Mouse (Mus musculus): ENCODE results near the gene Thop1. TPM values are rescaled to one million over a fixed set of nuclear protein-coding genes. Genes with fewer than 3 reads are reported as not detected.
"Not testable (repeated sequence)": the region's sequence is repeated elsewhere in the genome, so short reads cannot be mapped to it uniquely, and the experiment has no call there.

The Thop1 gene
- polyA plus RNA-seq, 2 experiments = 15.0 to 21.7 TPM

- 62% methylated on average over 10 of the region's 10 CpGs for WGBS (ENCODE audit: insufficient replicate concordance)
- ATAC-seq (ENCODE audit: insufficient read depth) = no peak
- no peaks in the 10 kb centered on the region for H3K9me3 ChIP-seq (ENCODE audit: control insufficient read depth, low read length)
- no peak overlapping the region for H3K9ac ChIP-seq (replicated peaks)
- TF ChIP-seq CTCF (IDR thresholded peaks at IDR 0.05; ENCODE audit: low read depth) = no peak
- no peak for TF ChIP-seq EP300 (IDR thresholded peaks at IDR 0.05; ENCODE audit: low read depth)
- no peaks in the 10 kb centered on the region for H3K4me1 ChIP-seq (replicated peaks; ENCODE audit: control insufficient read depth in 2 of 2, insufficient read depth in 2 of 2, low read length in 1 of 2)
- H3K36me3 ChIP-seq (replicated peaks; ENCODE audit: control insufficient read depth, insufficient read depth, low read depth) = no peaks in the 10 kb centered on the region
- no peak for DNase-seq (ENCODE audit: low read depth in 3 of 3, low spot score in 3 of 3)
- no peak overlapping the region for H3K27ac ChIP-seq
- H3K4me3 ChIP-seq (ENCODE audit: insufficient read depth in 1 of 2, low read depth in 2 of 2, low read length in 2 of 2) = no peak overlapping the region
- peaks cover 18% of the 10 kb centered on the region for H3K27me3 ChIP-seq (ENCODE audit: control insufficient read depth, insufficient read depth, low read length)
- H3K4me2 ChIP-seq (ENCODE audit: low read depth) = no peak overlapping the region
Measured at GRCm38 (mm10) chr10:81029031-81029430, 40.8 kb upstream of the Thop1 start.

GRCm38 (mm10) chr10:81033586-81033985 lies 36.2 kb upstream of the Thop1 start:
- Histone ChIP-seq H3K9me3 (ENCODE audit: control insufficient read depth, low read length) (no peaks in the 10 kb centered on the region), H3K4me1 (replicated peaks; ENCODE audit: control insufficient read depth in 2 of 2, insufficient read depth in 2 of 2, low read length in 1 of 2) (peaks cover 0 to 5% of the 10 kb centered on the region in 2 experiments; a peak in 2 of 4 replicates), H3K9ac (replicated peaks) (no peak overlapping the region), H3K4me2 (ENCODE audit: low read depth) (no peak overlapping the region), H3K27ac (no peak overlapping the region), H3K27me3 (ENCODE audit: control insufficient read depth, insufficient read depth, low read length) (no peaks in the 10 kb centered on the region), H3K4me3 (ENCODE audit: insufficient read depth in 1 of 2, low read depth in 2 of 2, low read length in 2 of 2) (no peak overlapping the region), H3K36me3 (replicated peaks; ENCODE audit: control insufficient read depth, insufficient read depth, low read depth) (no peaks in the 10 kb centered on the region)
- ATAC-seq (ENCODE audit: insufficient read depth) = no peak
- 64% methylated on average over 10 of the region's 10 CpGs for WGBS (ENCODE audit: insufficient replicate concordance)
- TF ChIP-seq CTCF (IDR thresholded peaks at IDR 0.05; ENCODE audit: low read depth) = no peak
- TF ChIP-seq EP300 (IDR thresholded peaks at IDR 0.05; ENCODE audit: low read depth) = no peak
- DNase-seq (ENCODE audit: low read depth in 3 of 3, low spot score in 3 of 3) = no peak

- ATAC-seq (ENCODE audit: insufficient read depth) = no peak
- H3K4me3 ChIP-seq (ENCODE audit: insufficient read depth in 1 of 2, low read depth in 2 of 2, low read length in 2 of 2) = no peak overlapping the region
Measured at GRCm38 (mm10) chr10:81036251-81036650, 33.6 kb upstream of the Thop1 start.

GRCm38 (mm10) chr10:81036988-81037580 lies 32.8 kb upstream of the Thop1 start, which contains the start of gene Slc39a3:
Gene Slc39a3 (minus strand): TSS chr10:81037426.
- Histone ChIP-seq H3K27ac (peak within 1 kb of the TSS; percentile 39), H3K4me2 (ENCODE audit: low read depth) (peak within 1 kb of the TSS; percentile 65), H3K4me1 (replicated peaks; ENCODE audit: control insufficient read depth in 2 of 2, insufficient read depth in 2 of 2, low read length in 1 of 2) (peaks cover 0 to 5% of the 10 kb centered on the region in 2 experiments; a peak in 2 of 4 replicates), H3K36me3 (replicated peaks; ENCODE audit: control insufficient read depth, insufficient read depth, low read depth) (no peaks in the 10 kb centered on the region), H3K9ac (replicated peaks) (peak within 1 kb of the TSS; percentile 75), H3K27me3 (ENCODE audit: control insufficient read depth, insufficient read depth, low read length) (no peaks in the 10 kb centered on the region), H3K9me3 (ENCODE audit: control insufficient read depth, low read length) (no peaks in the 10 kb centered on the region), H3K4me3 (ENCODE audit: insufficient read depth in 1 of 2, low read depth in 2 of 2, low read length in 2 of 2) (peak within 1 kb of the TSS; percentile 71 to 87)
- peak; percentile 98 for ATAC-seq (ENCODE audit: insufficient read depth)
- TF ChIP-seq CTCF (IDR thresholded peaks at IDR 0.05; ENCODE audit: low read depth) (no peak), EP300 (IDR thresholded peaks at IDR 0.05; ENCODE audit: low read depth) (peak; percentile 61)
- peak; percentile 94 to 96 (median 96) for DNase-seq (ENCODE audit: low read depth in 3 of 3, low spot score in 3 of 3)
- under 1% methylated on average over 35 of the region's 35 CpGs for WGBS (ENCODE audit: insufficient replicate concordance)

More at GRCm38 (mm10) chr10:81036251-81036650, 33.6 kb upstream of the Thop1 start:
- no peak for DNase-seq (ENCODE audit: low read depth in 3 of 3, low spot score in 3 of 3)
- TF ChIP-seq EP300 (IDR thresholded peaks at IDR 0.05; ENCODE audit: low read depth) (no peak), CTCF (IDR thresholded peaks at IDR 0.05; ENCODE audit: low read depth) (peak; percentile 29; the same call in 1 of the 2 replicates)
- H3K9ac ChIP-seq (replicated peaks) = no peak overlapping the region
- no peaks in the 10 kb centered on the region for H3K27me3 ChIP-seq (ENCODE audit: control insufficient read depth, insufficient read depth, low read length)
- no peak overlapping the region for H3K27ac ChIP-seq
- H3K9me3 ChIP-seq (ENCODE audit: control insufficient read depth, low read length) = no peaks in the 10 kb centered on the region
- peaks cover 0 to 5% of the 10 kb centered on the region in 2 experiments; a peak in 2 of 4 replicates for H3K4me1 ChIP-seq (replicated peaks; ENCODE audit: control insufficient read depth in 2 of 2, insufficient read depth in 2 of 2, low read length in 1 of 2)
- WGBS (ENCODE audit: insufficient replicate concordance) = 69% methylated on average over 7 of the region's 7 CpGs
- H3K4me2 ChIP-seq (ENCODE audit: low read depth) = peak overlapping the region; percentile 65; the same call in 1 of the 2 replicates
- H3K36me3 ChIP-seq (replicated peaks; ENCODE audit: control insufficient read depth, insufficient read depth, low read depth) = no peaks in the 10 kb centered on the region

- TF ChIP-seq CTCF (IDR thresholded peaks at IDR 0.05; ENCODE audit: low read depth) (peak; percentile 95), EP300 (IDR thresholded peaks at IDR 0.05; ENCODE audit: low read depth) (no peak)
- peaks cover 0 to 5% of the 10 kb centered on the region in 2 experiments; a peak in 2 of 4 replicates for H3K4me1 ChIP-seq (replicated peaks; ENCODE audit: control insufficient read depth in 2 of 2, insufficient read depth in 2 of 2, low read length in 1 of 2)
- 26% methylated on average over 13 of the region's 13 CpGs for WGBS (ENCODE audit: insufficient replicate concordance)
- DNase-seq (ENCODE audit: low read depth in 3 of 3, low spot score in 3 of 3) (peak; percentile 46 to 47 (median 47)), ATAC-seq (ENCODE audit: insufficient read depth) (no peak)
- H3K27ac ChIP-seq = no peak overlapping the region
- H3K9me3 ChIP-seq (ENCODE audit: control insufficient read depth, low read length) = no peaks in the 10 kb centered on the region
- H3K4me2 ChIP-seq (ENCODE audit: low read depth) = no peak overlapping the region
- H3K36me3 ChIP-seq (replicated peaks; ENCODE audit: control insufficient read depth, insufficient read depth, low read depth) = no peaks in the 10 kb centered on the region
- H3K27me3 ChIP-seq (ENCODE audit: control insufficient read depth, insufficient read depth, low read length) = no peaks in the 10 kb centered on the region
- no peak overlapping the region for H3K4me3 ChIP-seq (ENCODE audit: insufficient read depth in 1 of 2, low read depth in 2 of 2, low read length in 2 of 2)
- no peak overlapping the region for H3K9ac ChIP-seq (replicated peaks)
Measured at GRCm38 (mm10) chr10:81041458-81042175, 28.2 kb upstream of the Thop1 start.

- H3K4me2 ChIP-seq (ENCODE audit: low read depth); H3K9me3 ChIP-seq (ENCODE audit: control insufficient read depth, low read length); H3K27me3 ChIP-seq (ENCODE audit: control insufficient read depth, insufficient read depth, low read length); ATAC-seq (ENCODE audit: insufficient read depth); H3K27ac ChIP-seq; H3K4me1 ChIP-seq (replicated peaks; ENCODE audit: control insufficient read depth in 2 of 2, insufficient read depth in 2 of 2, low read length in 1 of 2); H3K9ac ChIP-seq (replicated peaks); H3K4me3 ChIP-seq (ENCODE audit: insufficient read depth in 1 of 2, low read depth in 2 of 2, low read length in 2 of 2); DNase-seq (ENCODE audit: low read depth in 3 of 3, low spot score in 3 of 3); H3K36me3 ChIP-seq (replicated peaks; ENCODE audit: control insufficient read depth, insufficient read depth, low read depth): not testable (repeated sequence)
- 74% methylated on average over 13 of the region's 14 CpGs for WGBS (ENCODE audit: insufficient replicate concordance)
Measured at GRCm38 (mm10) chr10:81045246-81045645, 24.6 kb upstream of the Thop1 start.
